Mouse (Mus musculus) heart, postnatal 0 days (tissue): ENCODE results near the gene Lrrc8c. TPM values are rescaled to one million over a fixed set of nuclear protein-coding genes. Genes with fewer than 3 reads are reported as not detected.

Experiments used
- ATAC-seq: fragments of 200-750 bp; cut with Nextera tagmentation; 2 replicates; pipeline ENCODE4 v1.8.0; 2017; ENCODE audit warnings: low read depth, moderate number of reproducible peaks, moderate library complexity; ENCODE audit not compliant: insufficient read depth
- DNase-seq: peaks from one replicate; pipeline ENCODE4 v3.0.0-alpha.2; 2016; ENCODE audit warnings: low spot score
- H3K27ac ChIP-seq: fragments of 300-500 bp; sonication (generic); 2 replicates; pipeline ENCODE4 v1.5.1; 2014; ENCODE audit warnings: low read depth, mild to moderate bottlenecking
- H3K27me3 ChIP-seq: fragments of 300-500 bp; sonication (generic); 2 replicates; pipeline ENCODE4 v1.6.1; 2014; ENCODE audit warnings: low read length, mixed read lengths; ENCODE audit not compliant: control insufficient read depth, insufficient read depth
- H3K36me3 ChIP-seq: fragments of 300-500 bp; sonication (generic); replicated peaks from 2 replicates; pipeline ENCODE4 v1.6.1; 2014; ENCODE audit warnings: low read length, mixed read lengths; ENCODE audit not compliant: control insufficient read depth, insufficient read depth
- H3K4me1 ChIP-seq: fragments of 300-500 bp; sonication (generic); 2 replicates; pipeline ENCODE4 v1.6.1; 2014; ENCODE audit warnings: antibody characterized with exemption; ENCODE audit not compliant: control insufficient read depth, insufficient read depth
- H3K4me2 ChIP-seq: fragments of 300-500 bp; sonication (generic); 2 replicates; pipeline ENCODE4 v1.6.1; 2014; ENCODE audit warnings: low read depth, mild to moderate bottlenecking, low read length, moderate library complexity
- H3K4me3 ChIP-seq: fragments of 300-500 bp; sonication (generic); 2 replicates; pipeline ENCODE4 v1.5.1; 2014; ENCODE audit warnings: low read depth, low read length
- H3K9ac ChIP-seq: fragments of 300-500 bp; sonication (generic); replicated peaks from 2 replicates; pipeline ENCODE4 v1.6.1; 2014; ENCODE audit warnings: low read depth, low read length, mixed read lengths
- H3K9me3 ChIP-seq: fragments of 300-500 bp; sonication (generic); replicated peaks from 2 replicates; pipeline ENCODE4 v1.6.1; 2016; ENCODE audit warnings: low read length; ENCODE audit not compliant: control insufficient read depth
- CTCF ChIP-seq: IDR thresholded peaks from 2 replicates; pipeline ENCODE4 v1.5.1; 2016; ENCODE audit warnings: antibody characterized with exemption, control low read depth, low read depth
- EP300 ChIP-seq: IDR thresholded peaks from 2 replicates; pipeline ENCODE4 v1.6.1; 2016; ENCODE audit warnings: antibody characterized with exemption, low read depth
- WGBS: fragments of 180-500 bp; shearing (Covaris S2); extraction: QIAGEN DNeasy Blood & Tissue Kit; methylation state at CpG from one replicate; pipeline ENCODE4 v1.1.7; 2014; 5-methylcytosine and 5-hydroxymethylcytosine counted together
- polyA plus RNA-seq: library from polyadenylated mRNA; unstranded; fragments of >200 nt; fragmentation: Nextera tagmentation; extraction: Ambion mirVana; gene quantifications from 2 replicates; pipeline ENCODE4 v1.2.1, GENCODE M21; 2015
- total RNA-seq: library from RNA; depleted of rRNA; stranded (reverse); fragments of >200 nt; gene quantifications from 2 replicates; pipeline ENCODE4 v1.2.3, GENCODE M21; 2014; ENCODE audit warnings: low replicate concordance

Gene Lrrc8c
- total and polyA plus RNA-seq, 2 experiments from 2014 or later: 5.0 to 14.9 TPM

GRCm38 (mm10) chr5:105588683-105589082 is 69.5 kb downstream of the Lrrc8c start:
- no peak for ATAC-seq
- H3K36me3 ChIP-seq: 0 out of 2 replicates have a peak, but pooled peaks cover 15% of the 10 kb centered on the region
- no peak for TF ChIP-seq CTCF
- TF ChIP-seq EP300: no peak
- no peak overlapping the region for H3K9ac ChIP-seq
- DNase-seq: no peak
- no peaks in the 10 kb centered on the region for H3K9me3 ChIP-seq
- 77% methylated on average over 4 of the region's 4 CpGs for whole genome bisulfite sequencing
- peaks cover 20% of the 10 kb centered on the region; the same call in 1 of the 2 replicates for H3K4me1 ChIP-seq
- no peak overlapping the region for H3K4me3 ChIP-seq
- H3K27ac ChIP-seq: no peak overlapping the region
- H3K27me3 ChIP-seq: no peaks in the 10 kb centered on the region
- H3K4me2 ChIP-seq: no peak overlapping the region

- WGBS: 87% methylated on average over 3 of the region's 3 CpGs
- Histone ChIP-seq H3K27ac (no peak overlapping the region), H3K9me3 (no peaks in the 10 kb centered on the region), H3K36me3 (0 out of 2 replicates have a peak, but pooled peaks cover 15% of the 10 kb centered on the region), H3K4me3 (no peak overlapping the region), H3K27me3 (no peaks in the 10 kb centered on the region), H3K4me2 (no peak overlapping the region), H3K4me1 (peaks cover 19% of the 10 kb centered on the region; the same call in 1 of the 2 replicates), H3K9ac (no peak overlapping the region)
- DNase-seq (no peak), ATAC-seq (no peak)
- TF ChIP-seq EP300 (no peak), CTCF (no peak)
Observed at GRCm38 (mm10) chr5:105589119-105589518, 69.9 kb downstream of the Lrrc8c start.

GRCm38 (mm10) chr5:105592396-105592795 is 73.2 kb downstream of the Lrrc8c start:
- TF ChIP-seq CTCF (no peak), EP300 (no peak)

GRCm38 (mm10) chr5:105593630-105594029 is 74.4 kb downstream of the Lrrc8c start:
- 0 out of 2 replicates have a peak, but pooled peaks cover 7% of the 10 kb centered on the region for H3K36me3 ChIP-seq
- TF ChIP-seq EP300 (no peak), CTCF (no peak)
- WGBS: 91% methylated on average over 9 of the region's 9 CpGs
- no peak overlapping the region for H3K4me2 ChIP-seq
- ATAC-seq: no peak
- DNase-seq: no peak
- H3K9me3 ChIP-seq: no peaks in the 10 kb centered on the region
- H3K4me3 ChIP-seq: no peak overlapping the region
- H3K27ac ChIP-seq: no peak overlapping the region
- H3K9ac ChIP-seq: no peak overlapping the region
- H3K27me3 ChIP-seq: no peaks in the 10 kb centered on the region
- peaks cover 10% of the 10 kb centered on the region; the same call in 1 of the 2 replicates for H3K4me1 ChIP-seq

More at GRCm38 (mm10) chr5:105592396-105592795, 73.2 kb downstream of the Lrrc8c start:
- WGBS: 63% methylated on average over 4 of the region's 4 CpGs
- Histone ChIP-seq H3K4me2 (no peak overlapping the region), H3K27me3 (no peaks in the 10 kb centered on the region), H3K4me3 (no peak overlapping the region), H3K27ac (no peak overlapping the region), H3K36me3 (0 out of 2 replicates have a peak, but pooled peaks cover 7% of the 10 kb centered on the region), H3K9me3 (no peaks in the 10 kb centered on the region), H3K4me1 (0 out of 2 replicates have a peak, but pooled peaks cover 7% of the 10 kb centered on the region), H3K9ac (no peak overlapping the region)
- DNase-seq: no peak
- peak; percentile 27; the same call in 1 of the 2 replicates for ATAC-seq

GRCm38 (mm10) chr5:105598866-105599265 is 79.7 kb downstream of the Lrrc8c start:
- peak; percentile 64 for ATAC-seq
- Histone ChIP-seq H3K27me3 (no peaks in the 10 kb centered on the region), H3K4me2 (no peak overlapping the region), H3K27ac (peak overlapping the region; percentile 68), H3K9ac (no peak overlapping the region), H3K9me3 (no peaks in the 10 kb centered on the region), H3K4me1 (peaks cover 35% of the 10 kb centered on the region), H3K36me3 (no peaks in the 10 kb centered on the region), H3K4me3 (no peak overlapping the region)
- 26% methylated on average over 9 of the region's 9 CpGs for WGBS
- DNase-seq: peak; percentile 62
- TF ChIP-seq CTCF (no peak), EP300 (peak; percentile 38; the same call in 1 of the 2 replicates)

- DNase-seq: no peak
- peaks cover 32% of the 10 kb centered on the region for H3K4me1 ChIP-seq
- 49% methylated on average over 4 of the region's 4 CpGs for whole genome bisulfite sequencing
Observed at GRCm38 (mm10) chr5:105599315-105599714, 80.1 kb downstream of the Lrrc8c start.

More at GRCm38 (mm10) chr5:105599315-105599714, 80.1 kb downstream of the Lrrc8c start:
- Histone ChIP-seq H3K9ac (no peak overlapping the region), H3K27me3 (no peaks in the 10 kb centered on the region), H3K9me3 (no peaks in the 10 kb centered on the region), H3K36me3 (no peaks in the 10 kb centered on the region), H3K4me2 (no peak overlapping the region), H3K27ac (peak overlapping the region; percentile 68), H3K4me3 (no peak overlapping the region)
- ATAC-seq: no peak
- no peak for TF ChIP-seq EP300
- no peak for TF ChIP-seq CTCF
